8 mouse cellular contexts compared by ENCODE assay signal in genomic region chr2:152197301-152197712, GRCm38 (mm10). TPM values are rescaled to one million over a fixed set of nuclear protein-coding genes. Genes with fewer than 3 reads are reported as not detected.
DNase-seq lines count a peak whose midpoint lies in the region; ATAC-seq and TF ChIP-seq lines count a peak whose summit lies in the region.

No protein-coding gene starts in this region.

- ATAC-seq in erythroid progenitor cell, adult 5-6 weeks (replicated peaks; ENCODE audit: low FRiP score, poor library complexity, severe bottlenecking), result peak; percentile 82
- peak; percentile 54; the same call in 1 of the 2 replicates for ATAC-seq in heart, embryonic 14.5 days (ENCODE audit: insufficient number of reproducible peaks, insufficient read depth, low FRiP score, low read depth)
- ATAC-seq in kidney, postnatal 0 days (replicated peaks; ENCODE audit: low FRiP score, low read depth), result peak; percentile 72; the same call in 1 of the 2 replicates
- ATAC-seq in stomach, embryonic 14.5 days (ENCODE audit: insufficient number of reproducible peaks, insufficient read depth, low FRiP score, low read depth), result peak; percentile 42; the same call in 1 of the 2 replicates

- H3K27me3 ChIP-seq in CH12.LX (replicated peaks), result peaks cover 46% of the 10 kb centered on the region
- no peaks in the 10 kb centered on the region for H3K27me3 ChIP-seq in heart, embryonic 14.5 days (ENCODE audit: control insufficient read depth, insufficient read depth, low read length)
- no peaks in the 10 kb centered on the region for H3K27me3 ChIP-seq in kidney, postnatal 0 days (ENCODE audit: insufficient read depth, low read length)
- H3K27me3 ChIP-seq in liver, adult 2 months (ENCODE audit: control insufficient read depth, insufficient read depth, low read length), result no peaks in the 10 kb centered on the region
- H3K27me3 ChIP-seq in stomach, embryonic 14.5 days (ENCODE audit: control insufficient read depth, insufficient read depth, low read length), result no peaks in the 10 kb centered on the region

- peak; percentile 63 to 90 for TF ChIP-seq CTCF in CH12.LX (conservative IDR thresholded peaks at IDR 0.05 in 1 of 2, IDR thresholded peaks at IDR 0.05 in 1 of 2; ENCODE audit: low read depth in 2 of 2, low read length in 2 of 2)
- TF ChIP-seq CTCF in kidney, postnatal 0 days (IDR thresholded peaks at IDR 0.05; ENCODE audit: low read depth), result peak; percentile 93
- TF ChIP-seq CTCF in liver, adult 2 months (IDR thresholded peaks at IDR 0.05; ENCODE audit: low read depth, low read length), result peak; percentile 68

- H3K9me3 ChIP-seq in CH12.LX (replicated peaks; ENCODE audit: low read length), result no peaks in the 10 kb centered on the region
- no peaks in the 10 kb centered on the region for H3K9me3 ChIP-seq in heart, embryonic 14.5 days (ENCODE audit: control insufficient read depth, low read length)
- no peaks in the 10 kb centered on the region for H3K9me3 ChIP-seq in kidney, postnatal 0 days (replicated peaks; ENCODE audit: low read length)
- H3K9me3 ChIP-seq in stomach, embryonic 14.5 days (ENCODE audit: control insufficient read depth, low read depth, low read length), result no peaks in the 10 kb centered on the region

- TF ChIP-seq POLR2A in CH12.LX (IDR thresholded peaks at IDR 0.05; ENCODE audit: low read depth, low read length), result no peak
- TF ChIP-seq POLR2A in liver, adult 2 months (IDR thresholded peaks at IDR 0.05; ENCODE audit: extremely low read depth, insufficient read depth, low read length), result no peak

- H3K79me2 ChIP-seq in CH12.LX (replicated peaks; ENCODE audit: control insufficient read depth, extremely low read depth, insufficient read depth, poor library complexity, severe bottlenecking), result no peaks in the 10 kb centered on the region
- H3K79me2 ChIP-seq in liver, adult 2 months (ENCODE audit: control insufficient read depth, insufficient read depth, low read length), result no peaks in the 10 kb centered on the region

- in situ Hi-C loops in CH12.LX (cut with MboI; ENCODE audit: low pct_ligation_motif_present, low pct_unique_long_range_greater_than_20kb, low sequenced_read_pairs), result loop anchor here (5.0 kb wide), 2 partner anchors 75 to 175 kb away; no protein-coding TSS in a partner anchor

- no peak for TF ChIP-seq EP300 in CH12.LX (IDR thresholded peaks at IDR 0.05; ENCODE audit: low read length)

- peak; percentile 76 for DNase-seq in CH12.LX (ENCODE audit: extremely low read depth)
- peak; percentile 63 for DNase-seq in brain, embryonic 18.5 days (ENCODE audit: low read depth, low spot score)
- peak; percentile 94 for DNase-seq in kidney, postnatal 0 days (ENCODE audit: low spot score)
- DNase-seq in liver, adult 2 months (ENCODE audit: extremely low read depth, low read depth, low spot score), result peak; percentile 53
- peak; percentile 33 to 42 for DNase-seq in natural killer cell, adult 2 months (ENCODE audit: low spot score in 2 of 2)

- no peak overlapping the region for H3K4me3 ChIP-seq in CH12.LX (replicated peaks in 1 of 3; ENCODE audit: low read depth in 2 of 3, low read length in 2 of 3, poor library complexity in 1 of 3)
- H3K4me3 ChIP-seq in heart, embryonic 14.5 days (ENCODE audit: control insufficient read depth in 1 of 2, insufficient read depth in 1 of 2, low read depth in 1 of 2, low read length in 2 of 2), result no peak overlapping the region
- no peak overlapping the region for H3K4me3 ChIP-seq in kidney, postnatal 0 days (replicated peaks; ENCODE audit: low read depth, low read length)
- no peak overlapping the region for H3K4me3 ChIP-seq in liver, adult 2 months (ENCODE audit: insufficient read depth, low read depth, low read length)
- no peak overlapping the region for H3K4me3 ChIP-seq in stomach, embryonic 14.5 days (ENCODE audit: low read depth, low read length)

- no peaks in the 10 kb centered on the region for H3K36me3 ChIP-seq in CH12.LX (replicated peaks in 1 of 2; ENCODE audit: control insufficient read depth in 1 of 2, insufficient read depth in 1 of 2, low read length in 1 of 2)
- no peaks in the 10 kb centered on the region for H3K36me3 ChIP-seq in heart, embryonic 14.5 days (ENCODE audit: control insufficient read depth, insufficient read depth, low read length)
- no peaks in the 10 kb centered on the region for H3K36me3 ChIP-seq in kidney, postnatal 0 days (ENCODE audit: insufficient read depth, low read length)
- no peaks in the 10 kb centered on the region for H3K36me3 ChIP-seq in liver, adult 2 months (ENCODE audit: control insufficient read depth, insufficient read depth, low read length)
- no peaks in the 10 kb centered on the region for H3K36me3 ChIP-seq in stomach, embryonic 14.5 days (ENCODE audit: control insufficient read depth, insufficient read depth, low read length)

- H3K4me1 ChIP-seq in CH12.LX (ENCODE audit: control insufficient read depth in 1 of 2, insufficient read depth in 2 of 2), result no peaks in the 10 kb centered on the region
- H3K4me1 ChIP-seq in heart, embryonic 14.5 days (ENCODE audit: control insufficient read depth in 2 of 2, insufficient read depth in 2 of 2, low read length in 2 of 2), result no peaks in the 10 kb centered on the region
- H3K4me1 ChIP-seq in kidney, postnatal 0 days (replicated peaks; ENCODE audit: insufficient read depth, low read length), result no peaks in the 10 kb centered on the region
- no peaks in the 10 kb centered on the region for H3K4me1 ChIP-seq in liver, adult 2 months (ENCODE audit: control insufficient read depth, insufficient read depth, low read length)
- H3K4me1 ChIP-seq in stomach, embryonic 14.5 days (ENCODE audit: control insufficient read depth, insufficient read depth, low read length), result no peaks in the 10 kb centered on the region

- H3K4me2 ChIP-seq in CH12.LX (ENCODE audit: insufficient read depth, low read depth, poor library complexity, severe bottlenecking), result 0 out of 2 replicates have a peak overlapping the region, but pooled peaks have one; percentile 18
- H3K4me2 ChIP-seq in heart, embryonic 14.5 days (ENCODE audit: low read length), result no peak overlapping the region
- H3K4me2 ChIP-seq in kidney, postnatal 0 days (ENCODE audit: low read length), result no peak overlapping the region
- H3K4me2 ChIP-seq in stomach, embryonic 14.5 days (replicated peaks; ENCODE audit: low read depth, low read length), result no peak overlapping the region

- no peak overlapping the region for H3K27ac ChIP-seq in CH12.LX (ENCODE audit: insufficient read depth, low read depth)
- no peak overlapping the region for H3K27ac ChIP-seq in heart, embryonic 14.5 days (replicated peaks in 1 of 2; ENCODE audit: control insufficient read depth in 1 of 2, insufficient read depth in 1 of 2, low read depth in 2 of 2, low read length in 2 of 2)
- H3K27ac ChIP-seq in kidney, postnatal 0 days, result no peak overlapping the region
- no peak overlapping the region for H3K27ac ChIP-seq in liver, adult 2 months (replicated peaks; ENCODE audit: insufficient read depth, low read depth, low read length)
- H3K27ac ChIP-seq in stomach, embryonic 14.5 days (ENCODE audit: low read length), result no peak overlapping the region

- dilution Hi-C loops in CH12.LX (cut with MboI; ENCODE audit: extremely low pct_ligation_motif_present, extremely low pct_unique_long_range_greater_than_20kb, low sequenced_read_pairs), result no loop called here

- no peak overlapping the region for H3K9ac ChIP-seq in CH12.LX (ENCODE audit: insufficient read depth, low read depth)
- H3K9ac ChIP-seq in heart, embryonic 14.5 days (ENCODE audit: low read length), result no peak overlapping the region
- no peak overlapping the region for H3K9ac ChIP-seq in kidney, postnatal 0 days (ENCODE audit: low read depth, low read length)
- no peak overlapping the region for H3K9ac ChIP-seq in liver, adult 2 months (ENCODE audit: low read depth, low read length)
- H3K9ac ChIP-seq in stomach, embryonic 14.5 days (replicated peaks; ENCODE audit: low read depth, low read length), result no peak overlapping the region

- 46% methylated on average over 10 of the region's 10 CpGs for WGBS in heart, embryonic 14.5 days
- 47% methylated on average over 10 of the region's 10 CpGs for WGBS in kidney, postnatal 0 days
- 44% methylated on average over 10 of the region's 10 CpGs for WGBS in liver, adult 2 months
- 46% methylated on average over 10 of the region's 10 CpGs for WGBS in stomach, embryonic 14.5 days

- TF ChIP-seq RAD21 in CH12.LX (IDR thresholded peaks at IDR 0.05; ENCODE audit: low read depth, low read length), result peak; percentile 87

TF ChIP-seq in CH12.LX, 34 proteins besides CTCF, POLR2A, EP300 and RAD21 (continues in another document):
- TF ChIP-seq ZKSCAN1 (IDR thresholded peaks at IDR 0.05; ENCODE audit: borderline replicate concordance, low read depth, low read length), result no peak
- TF ChIP-seq SMC3 (IDR thresholded peaks at IDR 0.05; ENCODE audit: low read depth, low read length), result peak; percentile 91
- peak; percentile 28; the same call in 1 of the 2 replicates for TF ChIP-seq NELFE (IDR thresholded peaks at IDR 0.05; ENCODE audit: low read depth, low read length)
- TF ChIP-seq KAT2A (IDR thresholded peaks at IDR 0.05; ENCODE audit: insufficient replicate concordance, low read length), result no peak
- TF ChIP-seq MYC (IDR thresholded peaks at IDR 0.05; ENCODE audit: low read depth, low read length), result no peak

RNA-seq across cellular contexts. Expression of gene Csnk2a1, which starts 29.3 kb away (rescaled TPM):
- 100 and 101 TPM in 2 replicates for total RNA-seq in CH12.LX (2012; rRNA removed)
- 145 and 146 TPM in 2 replicates for total RNA-seq in CH12.LX (2014; rRNA removed)
- polyA plus RNA-seq in CH12.LX (2012; ENCODE audit: insufficient read length, low read depth), result 79.2 and 86.9 TPM in 2 replicates
- total RNA-seq in erythroid progenitor cell, adult 5-6 weeks (2015; ENCODE audit: low replicate concordance), result 51.2 and 70.4 TPM in 2 replicates
- total RNA-seq in erythroid progenitor cell, adult 5-6 weeks (2017; ENCODE audit: low replicate concordance), result 78.8 and 93.5 TPM in 2 replicates
- 72.5 and 106 TPM in 2 replicates for polyA plus RNA-seq in heart, embryonic 14.5 days (2014; fragmentation: Nextera tagmentation; extraction: Ambion mirVana)
- 77.9 and 83.1 TPM in 2 replicates for polyA plus RNA-seq in kidney, postnatal 0 days (2015; fragmentation: Nextera tagmentation; extraction: Ambion mirVana)
- 82.9 and 99.9 TPM in 2 replicates for total RNA-seq in liver, adult 2 months (2014; rRNA removed)
- 20.7 and 21.1 TPM in 2 replicates for polyA plus RNA-seq in liver, adult 2 months (2012; rRNA removed)
- polyA plus RNA-seq in stomach, embryonic 14.5 days (2014; fragmentation: Nextera tagmentation; extraction: Ambion mirVana), result 129 and 133 TPM in 2 replicates

RNA-seq across cellular contexts. Expression of gene Tcf15, which starts 53.9 kb away (rescaled TPM):
- not detected in 2 replicates for total RNA-seq in CH12.LX (2012; rRNA removed)
- total RNA-seq in CH12.LX (2014; rRNA removed), result not detected in 2 replicates
- not detected in 2 replicates for polyA plus RNA-seq in CH12.LX (2012; ENCODE audit: insufficient read length, low read depth)
- total RNA-seq in erythroid progenitor cell, adult 5-6 weeks (2015; ENCODE audit: low replicate concordance), result not detected in 2 replicates
- not detected in 2 replicates for total RNA-seq in erythroid progenitor cell, adult 5-6 weeks (2017; ENCODE audit: low replicate concordance)
- polyA plus RNA-seq in heart, embryonic 14.5 days (2014; fragmentation: Nextera tagmentation; extraction: Ambion mirVana), result 16.0 and 19.5 TPM in 2 replicates
- 12.2 and 15.5 TPM in 2 replicates for polyA plus RNA-seq in kidney, postnatal 0 days (2015; fragmentation: Nextera tagmentation; extraction: Ambion mirVana)
- total RNA-seq in liver, adult 2 months (2014; rRNA removed), result not detected in 2 replicates
- polyA plus RNA-seq in liver, adult 2 months (2012; rRNA removed), result not detected in 2 replicates
- 12.9 and 14.1 TPM in 2 replicates for polyA plus RNA-seq in stomach, embryonic 14.5 days (2014; fragmentation: Nextera tagmentation; extraction: Ambion mirVana)

Comparison
In these comparisons a context has a peak if more than half of its experiments do, and no peak if none do; other contexts are left out.
1. DNase-seq: peak in every context shown above with its lines; median percentile 94 in kidney, postnatal 0 days; 76 in CH12.LX; 63 in brain, embryonic 18.5 days; 53 in liver, adult 2 months; 38 in natural killer cell, adult 2 months.
2. RNA of gene Tcf15, which starts 53.9 kb away (polyA plus RNA-seq): 16.0 to 19.5 TPM in heart, embryonic 14.5 days, 12.2 to 15.5 TPM in kidney, postnatal 0 days and 12.9 to 14.1 TPM in stomach, embryonic 14.5 days; not detected in liver, adult 2 months and not detected in CH12.LX; every median in the first group is over 10 times any median in the second.
3. Peak in every context shown above with its lines, with median percentiles within 50 percentile points of each other: CTCF ChIP-seq and ATAC-seq.